Mouse (Mus musculus) heart, embryonic 14.5 days (tissue): Measurements from ENCODE around the gene Gtse1. TPM values are rescaled to one million over a fixed set of nuclear protein-coding genes. Genes with fewer than 3 reads are reported as not detected.

Source experiments
- polyA plus RNA-seq: library from polyadenylated mRNA; unstranded; fragments of >200 nt; fragmentation: Nextera tagmentation; extraction: Ambion mirVana; gene quantifications from 2 replicates; pipeline ENCODE4 v1.2.1, GENCODE M21; 2014

The Gtse1 gene
- polyA plus RNA-seq, 1 experiment from 2014 or later: 21.8 TPM

Other genes starting within 250 kb of the Gtse1 start
- 8.8 and 10.6 TPM in 2 replicates for gene Ppara, start 124.8 kb upstream of the Gtse1 start, polyA plus RNA-seq
- gene Cdpf1, start 48.0 kb upstream of the Gtse1 start, polyA plus RNA-seq: 47.7 and 53.5 TPM in 2 replicates
- 0.28 and 0.66 TPM in 2 replicates for gene Pkdrej, start 38.0 kb upstream of the Gtse1 start, polyA plus RNA-seq
- 4.1 and 4.2 TPM in 2 replicates for gene Ttc38, start 27.4 kb upstream of the Gtse1 start, polyA plus RNA-seq
- 24.9 and 26.5 TPM in 2 replicates for gene Trmu, start 19.6 kb downstream of the Gtse1 start, polyA plus RNA-seq
- 2.8 and 3.1 TPM in 2 replicates for gene Celsr1, start 174.0 kb downstream of the Gtse1 start, polyA plus RNA-seq
- gene Gramd4, start 197.9 kb downstream of the Gtse1 start, polyA plus RNA-seq: 9.7 and 10.9 TPM in 2 replicates